Mouse (Mus musculus) adrenal gland, postnatal 14 days (tissue): Measurements from ENCODE around the gene Bola2. TPM values are rescaled to one million over a fixed set of nuclear protein-coding genes. Genes with fewer than 3 reads are reported as not detected.
"Not testable (repeated sequence)": the region's sequence is repeated elsewhere in the genome, so short reads cannot be mapped to it uniquely, and the experiment has no call there.

Experiments
- DNase-seq: peaks from one replicate; pipeline ENCODE4 v3.0.0; 2021; ENCODE audit warnings: mixed read lengths
- total RNA-seq: library from RNA; stranded (reverse); gene quantifications from 2 replicates; pipeline ENCODE4 v1.2.3, GENCODE M21; 2021

The Bola2 gene
- total RNA-seq, 1 experiment from 2014 or later, result 74.9 TPM

DNA sequence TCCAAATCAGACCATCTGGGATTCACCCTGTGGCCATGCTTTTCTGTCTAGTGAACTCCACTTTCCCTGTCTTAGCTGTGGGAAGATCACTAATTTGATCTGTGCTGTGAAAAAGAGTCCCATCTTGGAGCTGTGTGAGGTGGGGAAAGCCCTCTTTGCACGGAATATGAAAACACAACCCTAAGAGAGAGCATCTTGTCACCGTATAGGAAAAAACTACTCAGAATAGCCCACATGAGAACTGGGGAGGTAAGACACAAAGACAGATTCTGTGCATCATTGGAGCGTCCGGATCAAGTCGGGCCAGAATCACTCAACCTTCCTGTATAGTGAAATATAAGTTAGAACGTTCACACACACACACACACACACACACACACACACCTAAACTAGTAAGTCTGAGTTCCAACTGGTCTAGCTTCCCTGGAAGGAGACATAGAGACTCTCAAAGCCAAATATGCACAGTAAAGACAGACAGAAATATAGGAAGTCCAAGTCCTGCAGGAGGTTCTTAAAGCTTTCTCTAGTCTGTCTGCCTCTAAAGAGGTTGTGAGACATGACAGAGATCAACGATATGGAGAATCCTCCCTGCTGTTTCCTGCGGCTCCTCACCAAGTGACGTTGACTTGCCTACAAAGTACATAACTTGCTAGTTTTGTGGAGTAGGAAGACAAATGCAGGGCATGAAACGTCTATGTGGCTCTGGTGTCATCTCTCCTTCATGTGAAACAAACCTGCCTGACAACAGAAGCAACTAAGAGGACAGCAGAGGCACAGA, 13.2 kb downstream of the Bola2 start:
- no peak for DNase-seq

DNA sequence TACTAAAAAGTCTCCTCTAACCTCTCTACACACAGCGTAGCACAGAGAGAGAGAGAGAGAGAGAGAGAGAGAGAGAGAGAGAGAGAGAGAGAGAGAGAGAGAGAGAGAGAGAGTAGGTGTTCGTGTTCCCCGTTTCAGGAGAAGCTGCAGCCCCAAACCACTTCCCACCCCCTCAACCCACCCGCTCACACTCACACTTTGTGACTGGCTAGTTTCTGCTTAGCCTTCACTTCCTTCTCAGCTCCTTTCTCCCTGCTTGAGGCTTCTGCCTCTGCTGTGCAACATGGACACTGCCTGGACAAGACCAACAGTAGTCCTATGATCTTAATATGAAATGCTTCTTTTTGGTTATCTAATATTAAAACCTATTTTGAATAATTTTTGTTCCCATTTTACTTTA, 15.1 kb downstream of the Bola2 start:
- no peak for DNase-seq

DNA sequence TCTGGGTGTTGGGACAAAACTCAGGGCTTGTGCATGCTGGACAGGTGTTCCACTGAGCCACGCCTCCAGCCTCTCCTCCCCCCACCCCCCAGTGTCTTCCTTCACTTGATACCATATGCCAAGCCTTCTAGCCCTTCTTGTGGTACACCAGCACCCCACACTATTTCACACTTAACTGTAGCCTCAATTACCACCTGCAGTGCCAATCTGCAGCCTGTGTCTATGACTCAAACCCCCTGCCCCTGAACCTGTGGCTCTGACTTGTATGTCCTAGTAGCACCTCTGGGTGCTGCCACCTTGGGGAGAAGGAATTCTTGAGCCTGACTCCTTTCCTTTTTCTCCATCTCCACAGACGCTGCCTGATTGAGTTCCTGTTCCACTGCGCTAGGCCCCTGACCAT, 16.7 kb downstream of the Bola2 start:
- DNase-seq, result no peak

DNA sequence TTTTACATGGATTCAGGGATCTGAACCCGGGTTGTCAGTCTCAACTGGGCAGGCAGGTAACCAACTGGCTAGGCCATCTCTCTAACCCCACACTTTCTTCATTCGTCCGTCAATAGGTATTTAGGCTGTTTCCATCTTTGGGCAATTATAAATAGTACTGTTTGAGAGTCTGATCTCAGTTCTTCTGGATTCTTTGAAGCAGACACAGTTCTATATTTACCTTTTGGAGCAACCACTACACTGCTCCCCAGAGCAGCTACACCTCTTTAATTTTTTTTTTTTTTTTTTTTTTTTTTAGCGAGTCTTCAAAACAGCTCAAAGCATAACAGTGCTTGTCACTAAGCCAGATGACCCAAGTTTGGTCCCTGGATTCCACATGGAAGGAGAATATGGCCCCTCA, 20.5 kb downstream of the Bola2 start:
- DNase-seq, result no peak

DNA sequence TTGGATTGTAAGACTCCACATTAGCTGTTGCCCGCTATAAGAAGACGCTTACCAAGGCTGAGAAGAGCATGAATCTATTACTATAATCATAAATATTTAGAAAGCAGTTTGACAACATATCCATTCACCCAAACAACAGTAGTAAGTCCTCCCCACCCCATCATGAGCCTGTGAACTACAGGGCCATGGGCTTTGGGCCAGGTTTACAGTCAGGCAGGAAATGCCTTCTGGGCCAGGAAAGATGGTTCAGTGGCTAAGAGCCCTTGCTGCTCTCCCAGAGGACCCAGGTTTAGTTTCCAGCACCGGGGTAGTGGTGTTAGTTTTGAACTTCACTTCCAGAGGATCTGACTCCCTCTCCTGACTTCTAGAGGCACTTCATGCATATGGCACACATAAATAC, 22.4 kb downstream of the Bola2 start:
- no peak for DNase-seq

DNA sequence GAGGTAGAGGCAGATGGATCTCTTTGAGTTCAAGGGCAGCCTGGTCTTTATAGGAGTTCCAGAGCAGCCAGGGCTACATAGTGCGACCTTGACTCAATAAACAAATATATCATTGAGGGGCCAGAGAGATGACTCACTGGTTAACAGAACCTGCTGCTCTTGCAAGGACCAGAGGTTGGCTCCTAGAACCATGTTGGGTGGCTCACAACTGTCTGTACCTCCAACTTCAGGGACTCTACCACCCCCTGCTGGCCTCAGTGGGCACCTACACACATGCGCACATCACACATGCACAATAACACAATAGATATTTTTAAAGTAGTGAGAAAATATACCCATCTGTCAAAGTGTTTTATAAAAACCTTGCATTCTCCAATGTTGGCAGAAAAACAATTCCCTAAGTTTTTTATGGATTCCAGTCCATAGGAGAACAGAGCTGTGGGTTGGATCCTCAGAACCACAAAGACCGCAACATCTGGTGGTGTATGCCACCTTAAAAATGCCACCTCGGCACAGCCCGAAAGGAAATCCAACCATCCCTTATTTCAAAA, 23.7 kb downstream of the Bola2 start:
- no peak for DNase-seq

DNA sequence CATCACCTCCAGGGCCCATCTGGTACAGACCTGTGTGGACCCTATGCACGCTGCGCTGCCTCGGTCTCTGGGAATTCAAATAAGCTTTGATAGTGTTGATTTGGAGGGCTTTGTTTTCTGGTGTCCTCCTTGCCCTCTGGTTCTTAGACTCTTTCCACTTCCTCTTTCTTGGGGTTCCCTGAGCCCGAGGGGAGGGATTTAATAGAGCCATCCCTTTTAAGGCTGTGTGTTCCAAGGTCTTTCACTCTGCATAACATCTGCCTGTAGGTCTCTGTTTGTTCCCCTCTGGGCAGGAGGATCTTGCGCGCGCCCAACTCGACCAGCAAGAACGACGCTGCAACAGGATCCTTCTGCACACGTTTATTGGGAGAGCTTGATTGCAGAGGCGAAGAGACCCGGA, 26.4 kb downstream of the Bola2 start:
- DNase-seq, result no peak

DNA sequence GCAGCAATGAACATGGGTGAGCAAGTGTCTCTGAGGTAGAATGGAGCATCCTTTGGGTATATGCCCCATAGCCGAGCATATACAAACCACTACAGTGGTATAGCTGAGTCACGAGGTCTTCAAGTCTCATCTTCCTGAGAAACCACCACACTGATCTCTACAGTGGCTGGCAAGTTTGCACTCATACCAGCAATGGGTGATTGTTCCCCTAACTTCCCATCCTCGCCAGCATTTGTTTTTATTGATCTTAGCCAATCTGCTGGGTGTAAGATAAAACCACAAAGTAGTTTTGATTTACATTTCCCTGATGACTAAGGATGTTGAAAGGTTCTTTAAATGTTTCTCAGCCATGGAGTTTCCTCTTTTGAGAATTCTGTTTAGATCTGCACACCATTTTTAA, 29.9 kb downstream of the Bola2 start:
- DNase-seq, result no peak

DNA sequence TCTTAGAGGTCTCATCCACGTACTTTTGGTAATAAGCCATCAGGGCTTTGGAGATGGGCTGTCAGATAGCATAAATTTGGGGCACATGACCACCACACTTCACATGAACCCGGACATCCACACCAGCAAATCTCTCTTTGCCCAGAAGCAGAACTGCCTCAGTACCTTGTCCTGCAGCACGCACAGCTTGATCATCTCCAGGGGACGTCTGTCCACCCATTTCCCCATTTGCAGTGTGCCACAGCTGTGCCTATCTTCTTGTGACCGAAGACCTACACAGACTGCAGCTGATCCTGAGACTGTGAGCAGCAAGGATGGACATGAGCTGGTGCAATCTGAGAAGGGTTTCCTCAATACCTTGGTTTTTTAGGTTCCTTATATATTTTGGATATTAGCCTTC, 30.5 kb downstream of the Bola2 start:
- DNase-seq, result no peak

DNA sequence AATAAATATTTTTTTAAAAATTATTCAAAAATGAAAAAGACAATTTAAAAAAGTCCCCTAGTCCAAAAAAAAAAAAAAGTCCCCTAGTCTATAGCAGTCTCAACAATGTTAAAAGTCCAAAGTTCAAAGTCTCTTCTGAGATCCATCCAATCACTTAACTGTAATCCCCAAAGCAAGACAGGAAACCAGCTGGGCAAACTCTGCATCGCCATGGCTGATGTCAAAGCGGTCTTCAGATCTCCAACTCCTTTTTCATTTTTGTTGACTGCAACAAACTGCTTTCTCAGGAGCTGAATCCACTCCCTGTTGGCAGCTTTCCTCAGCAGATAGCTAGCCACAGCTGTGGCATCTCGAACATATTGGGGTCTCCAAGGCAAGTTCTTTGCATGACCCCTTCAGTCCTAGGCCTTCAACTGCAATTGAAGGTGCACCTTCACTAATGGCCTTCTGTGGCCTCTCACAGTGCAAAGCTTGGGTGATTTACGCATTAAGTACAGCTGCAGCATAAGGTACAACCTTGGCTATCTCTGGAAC, 35.1 kb downstream of the Bola2 start:
- DNase-seq, result not testable (repeated sequence)

DNA sequence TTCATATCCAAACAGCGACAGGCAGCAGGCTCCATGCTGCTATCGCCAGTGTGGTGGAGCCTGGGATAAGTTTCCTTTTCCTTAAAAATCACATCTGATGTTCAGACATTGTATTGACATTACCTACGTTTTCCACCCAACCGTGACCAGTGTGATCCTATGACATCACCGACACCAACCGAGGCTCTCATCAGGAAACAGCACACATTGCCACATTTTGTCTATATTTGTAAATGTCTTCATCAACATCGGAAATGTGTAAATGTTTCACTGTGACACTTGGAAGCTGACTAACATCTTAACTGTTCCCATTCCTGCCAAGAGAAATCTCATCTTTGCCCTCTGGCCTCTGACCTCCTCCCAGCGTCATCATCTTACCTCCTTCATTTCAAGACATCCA, 40.9 kb downstream of the Bola2 start:
- no peak for DNase-seq

DNA sequence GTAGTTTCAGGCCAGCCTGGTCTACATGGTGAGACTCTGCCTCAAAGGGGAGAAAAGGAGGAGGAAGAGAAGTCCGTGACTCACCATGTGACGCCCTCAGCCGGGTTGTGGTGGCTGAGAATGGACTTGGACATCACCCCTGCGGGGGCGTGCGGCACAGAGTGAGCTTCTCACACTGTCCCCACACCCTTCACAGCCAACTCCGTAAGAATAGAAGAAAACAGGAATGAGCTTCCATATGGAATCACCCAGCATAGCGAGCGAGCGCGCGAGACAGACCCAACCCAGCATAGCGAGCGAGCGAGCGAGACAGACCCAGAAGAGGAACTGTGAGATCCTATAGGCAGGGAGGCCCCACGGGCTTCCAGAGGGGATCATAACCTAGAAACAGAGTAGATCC, 44.4 kb downstream of the Bola2 start:
- DNase-seq, result no peak

DNA sequence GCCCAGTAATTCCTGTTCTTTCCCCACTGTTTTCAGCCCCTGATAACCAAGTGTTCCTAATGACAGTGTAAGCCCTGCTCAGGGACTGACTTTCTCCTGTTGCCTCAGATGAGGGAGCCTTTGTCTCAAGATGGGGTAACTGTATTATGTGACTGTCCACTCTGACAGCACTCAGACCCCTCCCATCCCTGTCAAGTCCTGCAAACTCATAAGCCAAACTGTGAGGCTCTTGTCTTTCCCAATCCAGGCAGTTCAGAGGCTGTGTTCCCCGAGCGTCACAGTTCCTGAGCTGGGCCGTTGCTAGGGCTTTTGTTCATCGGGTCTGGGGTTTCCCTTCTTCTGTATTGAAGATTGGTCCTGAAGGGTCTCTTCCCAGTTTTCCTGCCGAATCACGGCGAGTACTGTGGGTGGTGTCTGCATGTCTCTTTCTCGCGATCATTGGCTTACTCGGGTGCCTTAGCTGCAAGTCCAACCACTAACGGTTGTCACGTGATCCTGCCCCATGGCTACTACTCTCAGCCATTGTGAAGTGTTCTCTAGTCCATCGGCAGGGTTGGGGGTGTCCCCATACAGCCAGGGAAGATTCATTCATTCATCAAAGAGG, 45.0 kb downstream of the Bola2 start:
- DNase-seq, result no peak

DNA sequence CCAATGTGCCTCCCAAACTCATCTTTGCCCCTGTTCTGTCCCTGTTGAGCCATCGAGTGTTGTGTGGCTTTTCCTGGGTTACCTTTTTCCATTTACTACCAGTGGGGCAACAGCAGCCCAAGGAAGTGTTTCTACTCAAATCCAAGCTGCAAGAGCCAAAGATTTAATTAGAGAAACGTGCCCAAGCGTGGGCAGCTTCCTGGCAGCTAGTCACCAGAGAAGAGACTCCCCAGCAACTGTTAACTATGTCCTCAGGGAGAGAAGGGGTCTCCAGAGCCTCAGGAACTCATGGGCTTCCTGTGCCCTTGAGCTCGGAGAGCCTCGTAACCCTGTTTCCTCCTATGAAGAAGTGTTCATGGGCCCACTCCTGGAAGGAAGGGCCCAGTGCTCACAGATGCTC, 45.8 kb downstream of the Bola2 start:
- no peak for DNase-seq

DNA sequence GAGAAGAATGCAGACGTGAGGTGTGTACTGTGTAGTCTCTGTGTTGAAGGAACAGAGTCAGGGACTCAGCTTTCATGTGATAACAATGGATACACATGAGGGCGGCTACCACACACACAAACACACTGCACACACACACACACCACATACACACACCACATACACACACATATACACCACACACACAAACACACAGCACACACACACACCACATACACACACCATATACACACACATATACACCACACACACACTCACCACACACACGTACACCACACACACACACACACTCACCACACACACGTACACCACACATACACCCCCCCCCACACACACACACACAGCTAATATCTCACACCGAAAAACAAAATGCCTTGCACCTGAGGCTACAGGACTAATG, 46.3 kb downstream of the Bola2 start:
- DNase-seq, result no peak

DNA sequence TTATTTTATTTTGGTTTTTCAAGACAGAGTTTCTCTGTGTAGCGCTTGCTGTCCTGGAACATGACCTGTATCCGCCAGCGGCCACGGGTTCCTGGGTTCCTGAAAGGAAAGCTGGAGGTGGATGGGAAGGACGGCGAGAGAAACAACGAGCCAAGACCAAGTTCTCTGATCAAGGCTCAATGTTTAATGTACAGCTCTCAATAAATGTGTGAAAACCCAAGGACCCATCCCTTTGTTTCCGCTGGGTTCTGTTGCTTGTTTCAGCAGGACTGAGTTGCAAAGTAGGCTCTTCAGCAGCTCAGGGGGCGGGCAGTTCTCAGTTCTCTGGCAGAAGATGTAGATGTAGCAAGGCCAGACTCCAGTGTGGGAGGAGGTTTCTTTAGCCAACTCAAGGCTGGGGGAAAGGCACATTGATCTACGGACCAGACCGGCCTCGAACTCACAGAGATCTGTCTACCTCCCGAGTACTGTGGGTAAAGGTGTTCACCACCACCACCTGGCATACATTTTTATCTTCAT, 46.8 kb downstream of the Bola2 start:
- DNase-seq, result no peak

DNA sequence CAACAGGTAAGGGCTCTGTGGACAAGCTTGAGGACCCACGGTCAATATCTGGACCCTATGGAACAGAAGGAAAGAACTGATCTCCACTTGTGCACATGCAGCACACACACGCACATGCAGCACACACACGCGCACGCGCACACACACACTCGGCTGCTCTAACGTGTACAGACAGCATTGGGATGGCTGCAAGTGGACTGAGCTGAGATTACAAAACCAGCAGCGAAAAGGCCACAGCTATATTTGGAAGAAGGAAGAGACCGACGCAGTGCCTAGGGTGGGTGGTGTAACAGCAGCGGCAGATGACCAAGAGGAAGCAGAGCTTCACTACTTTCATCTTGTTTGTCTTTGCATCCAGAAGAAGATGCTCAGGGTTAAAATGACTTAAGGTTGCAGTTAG, 50.9 kb downstream of the Bola2 start:
- no peak for DNase-seq

DNA sequence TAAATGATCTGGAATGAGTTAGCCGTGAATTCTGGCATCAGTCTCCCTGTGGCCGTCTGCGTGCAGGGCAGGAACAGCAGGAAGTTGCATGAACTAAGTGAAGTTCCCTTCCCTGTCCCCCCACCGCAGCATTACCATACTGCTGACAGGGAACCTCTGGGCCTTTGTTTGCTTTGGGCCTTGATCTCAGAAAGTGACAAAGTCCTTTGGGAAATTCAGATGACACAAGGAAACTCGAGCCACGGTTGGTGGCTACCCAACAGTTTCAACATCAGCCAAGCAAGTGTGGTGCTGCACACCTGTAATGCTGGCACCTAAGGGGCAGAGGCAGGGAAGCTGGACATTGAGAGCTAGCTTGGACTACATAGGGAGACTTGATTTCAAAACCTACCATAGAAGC, 51.6 kb downstream of the Bola2 start:
- no peak for DNase-seq

DNA sequence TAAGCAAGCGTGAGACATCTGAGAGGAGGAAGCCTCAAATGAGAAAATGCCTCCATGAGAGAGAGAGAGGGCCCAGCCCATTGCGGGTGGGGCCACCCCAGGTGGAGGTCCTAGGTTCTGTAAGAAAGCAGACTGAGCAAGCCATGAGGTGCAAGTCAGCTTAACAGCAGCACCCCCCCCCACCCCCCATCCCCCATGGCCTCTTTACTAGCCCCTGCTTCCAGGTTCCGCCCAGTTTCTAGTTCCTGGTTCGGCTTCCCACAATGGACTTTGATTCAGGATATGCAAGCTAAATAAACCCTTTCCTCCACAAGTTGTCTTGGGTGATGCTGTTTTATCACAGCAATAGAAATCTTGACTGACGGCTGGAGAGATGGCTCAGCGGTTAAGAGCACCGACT, 53.6 kb downstream of the Bola2 start:
- DNase-seq, result no peak
